Mouse (Mus musculus): ENCODE data around the gene Txn2. TPM values are rescaled to one million over a fixed set of nuclear protein-coding genes. Genes with fewer than 3 reads are reported as not detected.

The Txn2 gene
- total and polyA plus RNA-seq, 3 experiments: 62.8 to 283 (median 211) TPM

DNA sequence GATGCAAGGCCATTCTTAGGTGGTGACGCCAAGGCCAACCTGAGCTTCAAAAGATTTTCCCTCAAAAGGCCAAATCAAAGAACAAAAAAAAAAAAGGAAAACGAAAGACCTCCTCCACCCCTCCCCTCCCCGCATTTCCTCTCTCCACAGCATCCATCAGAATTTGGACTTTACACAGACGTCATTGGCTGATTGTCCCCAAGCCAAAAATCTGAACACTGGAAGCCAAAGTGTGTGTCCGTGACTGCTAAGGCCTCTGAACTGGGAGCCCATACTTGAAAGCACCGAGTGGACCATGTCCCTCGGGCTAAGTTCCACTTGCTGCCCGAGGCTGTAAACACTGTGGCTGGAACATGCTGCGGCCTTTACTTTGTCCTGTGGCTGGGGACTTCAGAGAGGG, 6.1 kb downstream of the Txn2 start:
- H3K4me1 ChIP-seq (ENCODE audit: insufficient read depth, low read depth, low read length): peaks cover 48% of the 10 kb centered on the region
- no peaks in the 10 kb centered on the region for H3K9me3 ChIP-seq (replicated peaks)
- no peaks in the 10 kb centered on the region for H3K27me3 ChIP-seq (ENCODE audit: insufficient read depth, low read length)
- no peak for DNase-seq (ENCODE audit: low spot score)
- H3K4me3 ChIP-seq (ENCODE audit: low read depth, low read length): no peak overlapping the region
- TF ChIP-seq POLR2AphosphoS5 (IDR thresholded peaks at IDR 0.05; ENCODE audit: insufficient replicate concordance, low read depth, low read length) (no peak), GATA1 (IDR thresholded peaks at IDR 0.05; ENCODE audit: borderline replicate concordance, low read length) (no peak), TAL1 (conservative IDR thresholded peaks at IDR 0.05; ENCODE audit: low read depth, low read length) (no peak), CTCF (IDR thresholded peaks at IDR 0.05; ENCODE audit: low read depth, low read length) (no peak), GATA2 (IDR thresholded peaks at IDR 0.05; ENCODE audit: borderline replicate concordance, low read depth, low read length) (no peak)
- no peak for ATAC-seq (ENCODE audit: extremely low read depth, insufficient number of reproducible peaks, low FRiP score, poor library complexity, severe bottlenecking)
- H3K36me3 ChIP-seq (replicated peaks): peaks cover 97% of the 10 kb centered on the region

DNA sequence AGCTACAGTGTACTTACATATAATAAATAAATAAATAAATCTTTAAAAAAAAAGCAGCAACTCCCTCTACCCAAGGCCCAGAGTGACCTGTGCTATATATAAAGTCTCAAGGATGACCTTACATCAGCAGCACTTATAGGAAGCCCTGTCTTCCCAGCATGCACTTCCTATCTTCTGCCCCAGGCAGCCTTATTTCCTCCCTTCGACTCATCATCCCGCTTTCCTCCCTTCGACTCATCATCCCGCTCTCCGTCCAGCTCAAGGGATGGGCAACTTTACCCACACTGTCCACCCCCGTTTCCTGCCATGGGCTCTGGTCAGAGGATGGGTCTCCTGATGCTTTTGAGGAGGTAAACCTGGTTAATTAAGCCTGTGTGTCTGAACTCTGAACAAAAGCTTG, 7.2 kb downstream of the Txn2 start:
- Histone ChIP-seq H3K27me3 (ENCODE audit: insufficient read depth, low read length) (no peaks in the 10 kb centered on the region), H3K4me1 (ENCODE audit: insufficient read depth, low read depth, low read length) (peaks cover 39% of the 10 kb centered on the region), H3K36me3 (replicated peaks) (peaks cover 96% of the 10 kb centered on the region), H3K4me3 (ENCODE audit: low read depth, low read length) (no peak overlapping the region), H3K9me3 (replicated peaks) (no peaks in the 10 kb centered on the region)
- TF ChIP-seq TAL1 (conservative IDR thresholded peaks at IDR 0.05; ENCODE audit: low read depth, low read length) (no peak), GATA1 (IDR thresholded peaks at IDR 0.05; ENCODE audit: borderline replicate concordance, low read length) (no peak), CTCF (IDR thresholded peaks at IDR 0.05; ENCODE audit: low read depth, low read length) (no peak), POLR2AphosphoS5 (IDR thresholded peaks at IDR 0.05; ENCODE audit: insufficient replicate concordance, low read depth, low read length) (no peak), GATA2 (IDR thresholded peaks at IDR 0.05; ENCODE audit: borderline replicate concordance, low read depth, low read length) (no peak)
- no peak for DNase-seq (ENCODE audit: low spot score)
- ATAC-seq (ENCODE audit: extremely low read depth, insufficient number of reproducible peaks, low FRiP score, poor library complexity, severe bottlenecking): no peak

DNA sequence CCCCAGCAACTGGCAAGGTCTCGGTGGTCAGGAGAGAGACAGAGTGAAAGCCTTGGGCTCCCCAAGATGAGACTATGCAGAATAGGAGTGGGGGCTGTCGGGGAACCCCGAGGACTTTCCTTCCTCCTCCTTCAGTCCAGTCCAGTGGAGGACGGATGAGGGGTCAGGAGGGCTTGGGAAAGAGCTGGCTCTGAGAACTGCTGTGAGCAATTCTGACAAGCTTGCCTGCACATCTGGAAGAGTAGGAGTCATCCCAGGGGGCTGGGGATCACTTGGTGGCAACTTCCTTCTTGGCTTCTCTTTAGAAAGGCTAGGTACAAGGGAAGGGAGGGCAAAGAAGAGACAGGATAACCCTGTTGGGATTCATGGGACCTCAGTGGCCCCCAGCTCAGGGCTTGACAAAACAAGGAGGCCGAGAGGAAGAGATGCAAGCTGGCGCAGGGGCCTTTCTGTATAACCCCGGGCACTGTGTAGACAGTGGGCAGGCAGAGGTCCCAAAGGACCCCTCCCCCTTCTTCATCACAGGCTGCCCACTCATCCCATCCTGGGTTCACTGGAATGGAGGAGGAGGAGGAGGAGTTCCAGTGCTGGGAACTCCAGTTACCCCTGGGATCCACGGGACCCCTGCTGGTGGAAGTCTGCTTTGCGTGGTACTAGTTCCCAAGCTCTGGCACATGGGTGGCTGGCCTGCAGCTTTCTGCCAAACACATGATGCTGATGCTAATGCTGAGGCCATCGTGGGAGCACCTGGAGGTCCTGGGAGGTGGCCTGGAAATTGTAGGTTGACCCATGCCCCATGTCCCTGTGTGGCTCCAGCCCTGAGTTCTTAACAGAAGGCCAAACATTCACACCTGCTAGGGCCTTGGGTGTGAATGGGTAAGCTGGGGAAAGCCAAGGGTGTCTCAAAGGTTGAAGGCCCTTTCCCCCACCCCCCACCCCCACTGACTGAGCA, 8.0 kb downstream of the Txn2 start:
- H3K9me3 ChIP-seq (replicated peaks): no peaks in the 10 kb centered on the region
- no peak overlapping the region for H3K4me3 ChIP-seq (ENCODE audit: low read depth, low read length)
- no peaks in the 10 kb centered on the region for H3K27me3 ChIP-seq (ENCODE audit: insufficient read depth, low read length)
- H3K4me1 ChIP-seq (ENCODE audit: insufficient read depth, low read depth, low read length): peaks cover 35% of the 10 kb centered on the region
- H3K36me3 ChIP-seq (replicated peaks): peaks cover 96% of the 10 kb centered on the region
- ATAC-seq (ENCODE audit: extremely low read depth, insufficient number of reproducible peaks, low FRiP score, poor library complexity, severe bottlenecking): no peak
- no peak for DNase-seq (ENCODE audit: low spot score)
- TF ChIP-seq GATA2 (IDR thresholded peaks at IDR 0.05; ENCODE audit: borderline replicate concordance, low read depth, low read length): no peak
- TF ChIP-seq CTCF (IDR thresholded peaks at IDR 0.05; ENCODE audit: low read depth, low read length): peak; percentile 41; the same call in 1 of the 2 replicates

DNA sequence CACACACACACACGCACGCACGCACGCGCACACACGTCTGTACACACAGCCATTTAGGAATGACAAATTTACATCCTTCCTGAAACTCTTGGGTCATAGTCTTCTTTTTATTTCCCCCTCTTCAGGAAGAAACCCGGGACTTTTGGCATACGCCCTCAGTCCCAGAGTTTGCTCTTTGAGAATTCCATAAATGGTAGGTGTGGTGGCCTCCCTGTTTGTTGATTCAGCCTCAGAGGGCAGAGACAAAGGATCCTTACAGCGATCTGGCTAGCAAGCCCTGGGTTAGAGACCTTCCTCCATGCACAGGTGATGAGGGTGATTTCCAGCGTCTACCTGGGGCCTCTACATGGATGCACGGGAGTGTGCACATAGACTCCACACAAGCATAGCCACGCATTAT, 9.4 kb downstream of the Txn2 start:
- peaks cover 97% of the 10 kb centered on the region for H3K36me3 ChIP-seq (replicated peaks)
- TF ChIP-seq GATA2 (IDR thresholded peaks at IDR 0.05; ENCODE audit: borderline replicate concordance, low read depth, low read length): no peak
- TF ChIP-seq TAL1 (conservative IDR thresholded peaks at IDR 0.05; ENCODE audit: low read depth, low read length): no peak
- TF ChIP-seq CTCF (IDR thresholded peaks at IDR 0.05; ENCODE audit: low read depth, low read length): no peak
- no peak for TF ChIP-seq POLR2AphosphoS5 (IDR thresholded peaks at IDR 0.05; ENCODE audit: insufficient replicate concordance, low read depth, low read length)
- TF ChIP-seq GATA1 (IDR thresholded peaks at IDR 0.05; ENCODE audit: borderline replicate concordance, low read length): no peak
- H3K9me3 ChIP-seq (replicated peaks): no peaks in the 10 kb centered on the region
- no peak overlapping the region for H3K4me3 ChIP-seq (ENCODE audit: low read depth, low read length)
- ATAC-seq (ENCODE audit: extremely low read depth, insufficient number of reproducible peaks, low FRiP score, poor library complexity, severe bottlenecking) (no peak), DNase-seq (ENCODE audit: low spot score) (no peak)
- peaks cover 26% of the 10 kb centered on the region for H3K4me1 ChIP-seq (ENCODE audit: insufficient read depth, low read depth, low read length)
- H3K27me3 ChIP-seq (ENCODE audit: insufficient read depth, low read length): no peaks in the 10 kb centered on the region

DNA sequence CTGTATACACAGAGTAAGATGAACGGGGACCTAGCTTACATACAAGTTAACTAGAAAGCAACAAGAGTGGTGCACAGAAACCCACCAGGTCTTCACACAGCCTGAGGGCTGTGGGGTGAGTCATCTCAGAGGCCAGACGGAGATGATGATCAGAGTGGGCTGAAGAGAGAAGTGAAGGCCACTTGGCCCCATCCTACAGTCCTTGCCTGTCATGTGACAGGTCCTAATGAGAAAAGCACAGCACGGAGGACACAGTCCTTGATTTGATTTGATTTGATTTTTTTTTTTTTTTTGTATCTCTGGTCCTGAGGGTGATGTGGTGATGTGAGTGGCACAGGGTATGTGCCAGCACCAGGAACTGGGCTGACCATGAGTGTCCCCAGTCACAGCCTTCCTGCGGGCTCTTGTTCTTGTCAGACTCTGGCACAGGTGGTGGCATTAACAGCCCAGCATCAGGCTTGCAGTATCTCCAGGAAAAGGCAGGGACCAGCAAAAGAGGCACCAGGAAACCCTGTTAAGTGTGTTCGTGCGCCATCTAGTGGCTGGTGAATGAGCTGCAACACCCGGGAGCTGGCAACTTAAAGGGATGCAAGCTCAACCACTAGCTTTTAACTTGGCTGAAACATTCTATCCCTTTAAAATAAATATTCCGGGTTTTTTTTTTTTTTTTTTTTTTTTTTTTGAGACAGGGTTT, 11.8 kb downstream of the Txn2 start:
- DNase-seq (ENCODE audit: low spot score) (peak; percentile 52), ATAC-seq (ENCODE audit: extremely low read depth, insufficient number of reproducible peaks, low FRiP score, poor library complexity, severe bottlenecking) (no peak)
- Histone ChIP-seq H3K4me1 (ENCODE audit: insufficient read depth, low read depth, low read length) (peaks cover 15% of the 10 kb centered on the region), H3K4me3 (ENCODE audit: low read depth, low read length) (no peak overlapping the region), H3K36me3 (replicated peaks) (peaks cover 94% of the 10 kb centered on the region), H3K9me3 (replicated peaks) (no peaks in the 10 kb centered on the region), H3K27me3 (ENCODE audit: insufficient read depth, low read length) (peaks cover 3% of the 10 kb centered on the region)
- TF ChIP-seq CTCF (IDR thresholded peaks at IDR 0.05; ENCODE audit: low read depth, low read length): peak; percentile 83
- no peak for TF ChIP-seq POLR2AphosphoS5 (IDR thresholded peaks at IDR 0.05; ENCODE audit: insufficient replicate concordance, low read depth, low read length)

DNA sequence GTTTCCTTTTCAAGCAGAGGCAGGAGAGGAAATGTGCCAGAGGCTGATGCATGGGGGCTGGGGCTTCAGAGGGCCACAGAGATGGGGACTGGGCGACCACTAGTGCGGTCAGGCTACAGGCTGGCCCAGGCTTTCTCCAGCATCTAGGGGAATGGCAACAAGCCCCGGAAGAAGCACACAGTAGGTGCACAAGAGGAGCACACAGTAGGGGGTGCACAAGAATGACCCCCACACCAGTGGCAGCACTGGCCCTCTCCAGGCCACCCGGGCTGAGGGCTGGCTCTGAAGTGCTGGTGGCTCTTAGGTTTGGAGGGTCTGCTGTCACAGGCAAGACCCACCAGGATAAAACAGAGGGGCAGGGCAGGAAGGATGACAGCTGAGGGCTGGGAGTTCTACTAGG, 13.5 kb downstream of the Txn2 start:
- TF ChIP-seq GATA2 (IDR thresholded peaks at IDR 0.05; ENCODE audit: borderline replicate concordance, low read depth, low read length) (no peak), CTCF (IDR thresholded peaks at IDR 0.05; ENCODE audit: low read depth, low read length) (no peak), POLR2AphosphoS5 (IDR thresholded peaks at IDR 0.05; ENCODE audit: insufficient replicate concordance, low read depth, low read length) (no peak), GATA1 (IDR thresholded peaks at IDR 0.05; ENCODE audit: borderline replicate concordance, low read length) (no peak), TAL1 (conservative IDR thresholded peaks at IDR 0.05; ENCODE audit: low read depth, low read length) (no peak)
- Histone ChIP-seq H3K27me3 (ENCODE audit: insufficient read depth, low read length) (peaks cover 12% of the 10 kb centered on the region), H3K9me3 (replicated peaks) (no peaks in the 10 kb centered on the region), H3K4me1 (ENCODE audit: insufficient read depth, low read depth, low read length) (peaks cover 7% of the 10 kb centered on the region), H3K4me3 (ENCODE audit: low read depth, low read length) (no peak overlapping the region), H3K36me3 (replicated peaks) (peaks cover 78% of the 10 kb centered on the region)
- DNase-seq (ENCODE audit: low spot score) (no peak), ATAC-seq (ENCODE audit: extremely low read depth, insufficient number of reproducible peaks, low FRiP score, poor library complexity, severe bottlenecking) (no peak)
